Mouse (Mus musculus) Patski (cell line): ENCODE results near the gene Pagr1b. TPM values are rescaled to one million over a fixed set of nuclear protein-coding genes. Genes with fewer than 3 reads are reported as not detected.

Experiments
- ATAC-seq: fragments of 100-300 bp; one replicate; pipeline ENCODE4 v1.8.0; 2021
- CTCF ChIA-PET: fragments of 350-600 bp; sonication (Branson Sonifier 250); formaldehyde crosslinking; loops from one replicate; lab custom pipeline; 2022; ENCODE audit warnings: inconsistent platforms; lab: Charles Lee
- POLR2A ChIA-PET: fragments of 350-600 bp; sonication (Branson Sonifier 250); formaldehyde crosslinking; loops from one replicate; lab custom pipeline; 2022; ENCODE audit warnings: antibody characterized with exemption, inconsistent platforms; lab: Charles Lee
- DNase-seq: peaks from one replicate; pipeline ENCODE4 v3.0.0-alpha.2; 2011; ENCODE audit warnings: low read depth, low spot score
- H3K27me3 ChIP-seq: fragments of 371-371 bp; one replicate; pipeline ENCODE4 v1.5.1; 2021
- CTCF ChIP-seq: fragments of 100-300 bp; IDR thresholded peaks from one replicate; pipeline ENCODE4 v1.5.1; 2021
- in situ Hi-C: fragments of 300-500 bp; cut with MboI; formaldehyde crosslinking; loops from 3 replicates; pipeline ENCODE4 v1.11.1; 2018; ENCODE audit warnings: low pct_unique_long_range_greater_than_20kb, mixed read lengths
- polyA plus RNA-seq: library from polyadenylated mRNA; unstranded; gene quantifications from one replicate; pipeline ENCODE4 v1.2.3, GENCODE M21; 2021

Gene Pagr1b
- polyA plus RNA-seq, 1 experiment from 2014 or later: 0.33 TPM

GRCm38 (mm10) chr7:127014320-127014719, 2.0 kb downstream of the Pagr1b start, which contains the start of gene Mvp:
TSS of gene Mvp (minus strand) at chr7:127014621.
- H3K27me3 ChIP-seq: no peaks in the 10 kb centered on the region
- TF ChIP-seq CTCF: no peak
- ATAC-seq (peak; percentile 34), DNase-seq (no peak)
- in situ Hi-C loops: no loop called here
- ChIA-PET CTCF (interaction anchor here (1.4 to 4.7 kb wide), 2 partner anchors 11 to 97 kb away, joined by 3 to 21 read pairs; no protein-coding TSS in a partner anchor), POLR2A (interaction anchor here (0.6 to 1.3 kb wide), 3 partner anchors 10 to 93 kb away, joined by 3 to 5 read pairs (median 3); no protein-coding TSS in a partner anchor)

- ChIA-PET POLR2A (no interaction called here), CTCF (interaction anchor here (4.7 kb wide), 1 partner anchor 12 kb away, joined by 21 read pairs; no protein-coding TSS in a partner anchor)
- H3K27me3 ChIP-seq: no peaks in the 10 kb centered on the region
- in situ Hi-C loops: no loop called here
- DNase-seq (no peak), ATAC-seq (no peak)
- TF ChIP-seq CTCF: no peak
Measured at GRCm38 (mm10) chr7:127013385-127013784, 2.9 kb downstream of the Pagr1b start.

DNA sequence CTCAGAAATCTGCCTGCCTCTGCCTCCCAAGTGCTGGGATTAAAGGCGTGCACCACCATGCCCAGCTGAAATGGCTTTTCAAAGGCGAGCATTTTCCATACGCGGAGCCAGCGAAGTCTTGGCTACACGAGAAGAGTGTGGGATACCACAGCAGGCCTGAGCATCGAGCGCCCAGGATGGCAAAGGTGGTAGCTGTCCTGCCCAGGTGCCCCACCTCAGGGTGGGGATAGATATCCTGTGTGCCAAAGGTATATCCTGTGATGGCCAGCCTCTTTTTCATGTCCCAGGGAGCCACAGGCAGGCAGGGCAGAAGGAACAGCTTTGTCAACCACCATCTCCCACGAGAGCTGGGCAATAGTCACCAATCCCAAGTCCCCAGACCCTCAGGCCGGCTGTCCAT, 3.4 kb downstream of the Pagr1b start:
- DNase-seq: no peak
- no peaks in the 10 kb centered on the region for H3K27me3 ChIP-seq
- ATAC-seq: no peak
- in situ Hi-C loops: no loop called here
- POLR2A ChIA-PET: no interaction called here
- no peak for TF ChIP-seq CTCF
- CTCF ChIA-PET: interaction anchor here (4.7 kb wide), 1 partner anchor 12 kb away, joined by 21 read pairs; no protein-coding TSS in a partner anchor

DNA sequence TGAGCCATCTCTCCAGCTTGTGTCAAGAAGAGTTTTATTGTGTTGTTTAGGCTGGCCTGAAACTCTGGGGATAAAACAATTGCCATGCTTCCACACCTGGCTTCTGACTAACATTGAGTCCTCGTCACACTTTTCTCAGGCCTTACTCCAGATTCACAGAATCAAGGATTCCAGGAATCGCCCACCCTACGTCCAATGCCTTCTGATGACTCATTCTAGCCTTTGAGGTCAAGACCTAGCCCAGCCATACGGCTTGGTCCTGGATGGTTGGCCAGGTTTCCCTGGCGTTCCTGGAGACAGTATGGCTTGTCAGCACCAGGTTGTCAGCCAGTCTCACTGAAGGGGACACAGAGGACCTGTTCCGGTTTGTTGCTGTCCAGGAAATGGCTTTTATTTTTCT, 3.9 kb downstream of the Pagr1b start:
- in situ Hi-C loops: no loop called here
- CTCF ChIA-PET: interaction anchor here (1.6 kb wide), 1 partner anchor 16 kb away, joined by 3 read pairs; no protein-coding TSS in a partner anchor
- no peak for ATAC-seq

GRCm38 (mm10) chr7:127011717-127012116, 4.6 kb downstream of the Pagr1b start:
- CTCF ChIA-PET: interaction anchor here (1.6 kb wide), 1 partner anchor 16 kb away, joined by 3 read pairs; no protein-coding TSS in a partner anchor
- DNase-seq: no peak
- ATAC-seq: no peak
- no peaks in the 10 kb centered on the region for H3K27me3 ChIP-seq
- in situ Hi-C loops: no loop called here
- POLR2A ChIA-PET: interaction anchor here (0.7 to 1.0 kb wide), 2 partner anchors 13 to 23 kb away, joined by 3 to 4 read pairs; no protein-coding TSS in a partner anchor
- no peak for TF ChIP-seq CTCF

More for the DNA sequence above, 3.9 kb downstream of the Pagr1b start:
- H3K27me3 ChIP-seq: no peaks in the 10 kb centered on the region
- no peak for TF ChIP-seq CTCF
- no peak for DNase-seq
- POLR2A ChIA-PET: interaction anchor here (1.0 kb wide), 1 partner anchor 12 kb away, joined by 4 read pairs; no protein-coding TSS in a partner anchor

GRCm38 (mm10) chr7:127011051-127011450, 5.2 kb downstream of the Pagr1b start:
- in situ Hi-C loops: no loop called here
- CTCF ChIA-PET: interaction anchor here (1.6 kb wide), 1 partner anchor 15 kb away, joined by 3 read pairs; no protein-coding TSS in a partner anchor

DNA sequence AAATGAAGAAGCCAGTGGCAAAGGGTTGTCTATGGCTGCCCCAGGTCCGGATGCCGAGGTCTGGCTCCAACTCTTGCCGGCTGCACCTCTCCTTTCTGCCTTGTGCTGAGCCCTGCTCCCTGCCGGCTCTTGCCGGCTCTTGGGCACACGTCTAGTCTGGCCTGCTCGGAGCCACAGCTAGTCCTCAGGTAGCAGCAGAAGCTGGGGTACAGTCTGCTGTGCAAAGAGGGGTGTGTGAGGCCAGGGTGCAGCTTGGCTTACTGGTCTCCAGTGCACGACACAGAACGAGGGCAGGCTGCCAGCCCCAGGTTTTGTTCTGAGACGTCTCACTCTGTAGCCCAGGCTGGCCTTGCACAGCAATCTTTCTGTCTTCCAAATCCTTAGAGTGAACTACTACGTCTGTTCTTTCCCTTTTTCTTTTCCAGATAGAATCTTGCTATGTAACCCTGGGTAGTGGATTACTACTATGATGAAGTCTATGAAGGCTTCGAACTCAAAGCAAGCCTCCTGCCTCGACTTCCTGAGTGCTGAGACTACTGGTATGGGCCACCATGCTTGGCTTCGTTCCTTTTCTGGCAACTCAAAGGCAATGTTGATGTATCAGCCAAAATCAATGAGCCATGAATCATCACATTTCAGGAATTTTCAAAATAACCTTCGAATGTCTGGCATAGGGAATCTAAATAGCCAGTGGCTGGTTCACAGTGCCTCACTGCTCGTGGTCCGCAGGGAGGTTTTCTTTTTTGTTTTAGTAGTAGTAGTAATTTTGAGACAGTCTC, 6.8 kb downstream of the Pagr1b start:
- ATAC-seq (no peak), DNase-seq (no peak)
- in situ Hi-C loops: no loop called here
- ChIA-PET POLR2A (interaction anchor here (1.0 kb wide), 1 partner anchor 8 kb away, joined by 4 read pairs; the partner anchor contains the start of gene Pagr1a), CTCF (no interaction called here)
- TF ChIP-seq CTCF: no peak
- no peaks in the 10 kb centered on the region for H3K27me3 ChIP-seq

More at GRCm38 (mm10) chr7:127011051-127011450, 5.2 kb downstream of the Pagr1b start:
- POLR2A ChIA-PET: interaction anchor here (0.7 to 1.0 kb wide), 2 partner anchors 14 to 23 kb away, joined by 3 to 4 read pairs; no protein-coding TSS in a partner anchor
- no peak for TF ChIP-seq CTCF
- ATAC-seq: no peak
- DNase-seq: no peak
- H3K27me3 ChIP-seq: no peaks in the 10 kb centered on the region

GRCm38 (mm10) chr7:127008239-127009019, 7.9 kb downstream of the Pagr1b start:
- no peaks in the 10 kb centered on the region for H3K27me3 ChIP-seq
- ATAC-seq (no peak), DNase-seq (no peak)
- TF ChIP-seq CTCF: no peak
- CTCF ChIA-PET: interaction anchor here (0.6 kb wide), 1 partner anchor 9 kb away, joined by 3 read pairs; the partner anchor contains the start of gene Pagr1a
- POLR2A ChIA-PET: interaction anchor here (1.0 kb wide), 1 partner anchor 9 kb away, joined by 4 read pairs; the partner anchor contains the start of gene Pagr1a
- in situ Hi-C loops: no loop called here

DNA sequence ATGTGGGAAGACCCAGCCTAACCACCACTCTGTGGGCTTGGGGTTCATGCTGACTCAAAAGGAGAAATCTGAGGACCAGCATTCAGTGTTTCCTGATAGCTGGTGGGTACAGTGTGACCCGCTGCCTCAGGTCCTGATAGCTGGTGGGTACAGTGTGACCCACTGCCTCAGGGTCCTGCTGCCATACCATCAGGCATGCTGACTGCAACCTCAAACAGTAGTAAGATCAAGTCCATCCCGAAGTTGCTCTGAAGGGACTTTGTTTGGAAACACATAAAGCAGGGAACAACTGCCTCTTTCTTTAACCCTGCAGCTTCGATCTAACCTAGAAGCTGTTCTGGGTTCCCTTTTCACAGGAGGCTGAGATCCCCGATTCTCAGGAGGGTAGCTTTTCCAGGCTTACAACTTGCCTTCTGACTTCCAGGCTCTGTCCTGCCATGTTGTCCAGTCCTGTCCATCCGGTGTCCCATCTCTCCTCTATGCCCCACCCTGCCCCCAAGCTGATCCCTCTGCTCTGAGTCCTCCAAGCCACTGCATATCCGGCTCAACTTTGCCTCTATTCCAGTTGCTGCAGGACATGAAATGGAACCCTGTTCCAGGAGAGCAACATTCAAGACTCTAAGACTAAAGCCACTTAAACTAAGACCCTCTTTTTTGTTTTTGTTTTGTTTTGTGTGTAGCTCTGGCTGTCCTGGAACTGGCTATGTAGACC, 8.8 kb downstream of the Pagr1b start:
- ATAC-seq (no peak), DNase-seq (no peak)
- ChIA-PET CTCF (no interaction called here), POLR2A (interaction anchor here (0.6 to 0.7 kb wide), 2 partner anchors 8 to 10 kb away, joined by 3 read pairs; partner anchors contain the start of gene Pagr1a)
- no peaks in the 10 kb centered on the region for H3K27me3 ChIP-seq
- TF ChIP-seq CTCF: no peak
- in situ Hi-C loops: no loop called here
